Mouse (Mus musculus) kidney, adult 9 months (tissue): ENCODE measurements at regions not wholly inside any gene's neighbourhood (a gene's known extent, or its start where the extent isn't known, plus 50 kb on each side); places are given as distances from the start of the nearest gene placed in this dataset.
A peak's percentile ranks its signal among the peaks of the same experiment; 100 is the strongest.

ENCODE experiments used
- DNase-seq: peaks from one replicate; pipeline ENCODE4 v3.0.0; 2022

DNA sequence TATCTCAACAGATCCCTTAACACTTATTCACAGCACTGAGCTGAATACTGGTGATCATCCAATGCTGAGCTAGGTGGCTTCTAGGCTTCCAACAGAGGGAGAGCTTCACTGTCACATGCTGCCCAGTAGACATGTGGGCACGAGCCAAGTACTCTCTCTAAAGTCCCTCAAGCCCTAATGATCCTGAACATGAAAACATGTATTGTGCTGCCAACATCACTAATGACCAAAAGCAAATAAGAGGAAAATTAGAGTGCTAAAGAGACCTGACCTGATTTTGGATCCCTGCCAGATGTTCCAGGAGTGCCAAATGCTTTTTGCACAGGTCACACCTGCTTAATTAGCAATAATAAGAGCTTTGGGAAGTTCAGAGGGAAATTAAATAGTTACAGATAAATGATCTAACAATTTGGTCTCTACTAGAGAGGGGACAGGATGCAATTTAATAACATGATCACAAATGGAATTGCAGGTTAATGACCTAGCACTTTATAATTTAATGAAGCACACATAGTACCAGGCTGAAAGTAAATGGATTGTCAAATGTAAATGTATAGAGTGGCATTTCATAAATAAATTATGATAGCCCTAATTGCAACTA is 215.6 kb upstream of the Ins1 start:
- peak; percentile 5 for DNase-seq

DNA sequence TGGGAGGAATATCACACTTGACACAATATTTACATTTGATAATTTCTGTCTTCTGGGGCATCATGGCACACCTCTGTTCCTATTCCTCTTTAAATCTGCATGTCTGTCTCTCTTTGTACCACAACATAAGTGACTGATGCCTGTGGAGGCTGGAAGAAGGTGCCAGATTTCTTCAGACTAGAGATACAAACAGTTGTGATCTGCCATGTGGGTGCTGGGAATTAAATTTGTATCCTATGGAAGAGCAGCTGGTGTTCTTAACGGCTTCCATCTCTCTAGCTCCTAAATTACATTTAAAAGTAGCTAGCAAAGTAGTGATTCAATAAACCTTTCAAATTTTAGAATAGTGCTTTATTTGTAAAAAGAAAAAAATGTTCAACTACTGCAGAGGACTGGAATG is 195.3 kb upstream of the Ins1 start:
- no peak for DNase-seq

DNA sequence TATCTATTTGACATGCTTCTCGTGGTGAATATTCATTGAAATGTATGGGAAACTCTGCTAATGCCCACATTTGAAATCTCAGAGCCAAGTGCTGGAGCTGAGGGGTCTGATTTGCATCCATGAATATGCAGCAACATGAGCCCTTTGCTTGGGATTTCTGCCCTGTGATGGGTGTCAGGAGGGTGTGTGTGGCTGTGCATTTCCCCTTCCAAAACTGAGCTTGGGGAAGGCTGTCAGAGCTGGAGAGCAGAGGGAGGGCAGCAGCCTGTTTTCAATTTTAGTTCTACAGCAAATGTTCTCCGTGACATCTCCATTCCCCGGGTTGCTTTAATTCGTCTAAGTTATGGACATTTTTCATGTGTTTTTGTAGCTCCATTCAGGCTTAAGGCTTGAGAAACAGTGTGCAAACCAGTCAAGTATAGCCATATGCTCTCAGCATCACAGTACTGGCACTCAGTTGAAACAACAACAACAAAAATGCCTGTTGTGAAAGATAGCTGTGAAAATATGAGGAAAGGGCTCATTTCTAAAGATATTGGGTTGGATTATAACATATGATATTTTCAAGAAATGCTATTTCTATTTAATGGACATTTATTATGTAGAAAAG is 194.1 kb upstream of the Ins1 start:
- no peak for DNase-seq

DNA sequence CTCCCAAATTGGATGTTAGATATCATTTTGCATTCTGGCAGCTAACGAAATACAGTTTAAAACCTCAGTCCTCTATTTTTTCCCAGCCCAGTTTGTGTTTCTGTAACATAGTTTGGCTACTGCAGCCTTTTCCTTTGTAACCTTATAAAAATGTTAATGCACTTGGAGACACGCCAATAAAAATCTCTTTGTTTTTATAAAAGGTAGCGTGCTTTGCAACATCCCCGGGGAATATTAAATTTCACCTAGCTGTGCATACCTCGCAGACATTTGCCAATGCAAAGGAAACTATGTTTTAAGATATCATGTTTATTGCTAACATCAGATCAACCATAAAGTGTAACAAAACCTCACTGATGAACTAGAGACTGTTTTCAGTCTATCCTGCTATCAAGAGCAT is 192.9 kb upstream of the Ins1 start:
- DNase-seq = no peak

DNA sequence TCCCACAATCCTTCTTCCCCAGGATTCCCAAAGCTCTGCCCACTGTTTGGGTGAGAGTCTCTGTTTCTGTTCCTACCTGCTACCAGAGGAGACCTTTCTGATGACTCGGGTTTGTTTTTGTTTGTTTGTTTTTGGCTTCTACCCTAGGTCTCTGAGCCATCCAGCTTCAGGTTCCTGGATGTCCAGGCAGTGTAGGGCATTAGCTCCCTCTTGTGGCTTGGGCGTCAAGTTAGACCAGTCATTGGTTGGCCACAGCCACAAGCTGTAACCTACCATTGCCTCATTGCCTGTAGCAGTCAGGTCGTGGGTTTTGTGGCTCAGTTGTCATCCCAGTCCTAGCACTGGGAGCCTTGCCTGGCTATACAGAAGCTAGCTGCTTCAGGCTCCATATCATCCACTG is 185.1 kb upstream of the Ins1 start:
- no peak for DNase-seq

DNA sequence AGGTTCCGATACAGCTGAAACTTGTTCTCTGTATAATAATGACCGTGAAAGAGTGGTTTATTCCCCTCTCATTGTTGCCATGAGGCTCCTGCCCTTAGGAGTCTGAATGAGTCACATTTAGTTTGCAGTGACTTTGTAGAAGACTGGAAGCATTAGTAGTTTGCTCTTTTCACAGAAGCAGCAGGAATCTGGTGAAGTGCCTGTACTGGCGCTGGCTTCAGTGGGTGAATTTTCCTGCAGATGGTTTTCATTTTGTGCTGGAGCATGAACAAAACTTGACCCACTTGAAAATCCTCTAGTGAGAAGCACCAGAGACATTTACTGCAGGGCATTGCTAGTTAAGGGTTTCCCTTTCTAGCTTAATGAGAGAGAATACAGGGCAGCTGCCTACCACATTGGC is 151.7 kb upstream of the Ins1 start:
- no peak for DNase-seq
